8 mouse cellular contexts compared by ENCODE assay signal in the genomic region with DNA sequence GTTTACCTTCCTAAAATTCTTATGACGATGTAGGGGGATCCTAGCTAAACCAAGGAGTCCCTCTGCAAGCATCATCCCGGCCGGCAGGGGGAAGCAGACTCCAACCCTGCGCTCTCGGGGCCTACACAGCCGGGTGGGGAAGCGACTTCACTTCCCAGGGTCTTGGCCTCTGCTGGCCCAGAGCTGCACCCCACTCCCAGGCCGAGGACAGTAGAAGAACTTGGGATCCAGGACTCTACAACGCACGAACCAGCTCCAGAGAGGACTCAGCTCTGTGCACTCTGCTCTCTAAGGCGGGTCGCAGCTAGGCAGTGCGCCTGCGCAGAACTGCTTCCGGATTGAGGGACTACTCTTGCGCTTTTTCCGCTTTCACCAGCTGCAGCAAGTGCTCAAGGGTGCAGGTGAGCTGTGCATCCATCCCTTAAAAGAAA. TPM values are rescaled to one million over a fixed set of nuclear protein-coding genes. Genes with fewer than 3 reads are reported as not detected.
A peak's percentile ranks its signal among the peaks of the same experiment; 100 is the strongest.
DNase-seq lines count a peak whose midpoint lies in the region; ATAC-seq and TF ChIP-seq lines count a peak whose summit lies in the region.

A gene (plus strand): TSS at position 87 of the 431 bp plus-strand sequence.

- H3K36me3 ChIP-seq in forebrain, embryonic 15.5 days = no peaks in the 10 kb centered on the region

- H3K4me2 ChIP-seq in forebrain, embryonic 15.5 days (replicated peaks) = peak within 1 kb of the TSS; percentile 61

- H3K27ac ChIP-seq in forebrain, embryonic 15.5 days (replicated peaks) = peak within 1 kb of the TSS; percentile 65; the same call in 1 of the 2 replicates

- peaks cover 12% of the 10 kb centered on the region for H3K4me1 ChIP-seq in forebrain, embryonic 15.5 days
- 0 out of 2 replicates have a peak, but pooled peaks cover 5% of the 10 kb centered on the region for H3K4me1 ChIP-seq in lung, adult 2 months (ENCODE audit: control insufficient read depth, insufficient read depth, low read length)

- peak; percentile 90 for DNase-seq in ES-CJ7 (ENCODE audit: low read depth, low spot score)
- peak; percentile 84 for DNase-seq in cerebellum, adult 11 months
- peak; percentile 73 for DNase-seq in heart, postnatal 25 days (ENCODE audit: low spot score)
- DNase-seq in layer of hippocampus, adult 18-20 months (ENCODE audit: low spot score in 2 of 2) = peak; percentile 82 to 92
- DNase-seq in lung, adult 2 months = peak; percentile 88
- peak; percentile 84 to 88 for DNase-seq in thymus, adult 18-20 months

- H3K9me3 ChIP-seq in forebrain, embryonic 15.5 days = no peaks in the 10 kb centered on the region

- intact Hi-C loops in heart, postnatal 25 days (cut with DNase I) = loop anchor here (1.0 to 5.0 kb wide), 5 partner anchors 51 to 1049 kb away; no protein-coding TSS in a partner anchor

- H3K27me3 ChIP-seq in forebrain, embryonic 15.5 days = no peaks in the 10 kb centered on the region

- WGBS in forebrain, embryonic 15.5 days = under 1% methylated on average over 17 of the region's 17 CpGs
- WGBS in lung, adult 2 months = under 1% methylated on average over 17 of the region's 17 CpGs

- peak; percentile 85; the same call in 1 of the 2 replicates for TF ChIP-seq POLR2A in lung, adult 2 months (IDR thresholded peaks at IDR 0.05; ENCODE audit: borderline replicate concordance, extremely low read depth, low read depth, low read length)

- ATAC-seq in forebrain, embryonic 15.5 days (replicated peaks) = peak; percentile 98
- peak; percentile 87 for ATAC-seq in neutrophil, adult 5-6 weeks (ENCODE audit: extremely low read depth, insufficient number of reproducible peaks, low FRiP score, poor library complexity, severe bottlenecking)

- H3K4me3 ChIP-seq in forebrain, embryonic 15.5 days = peak within 1 kb of the TSS; percentile 78
- peak within 1 kb of the TSS; percentile 99 for H3K4me3 ChIP-seq in lung, adult 2 months (replicated peaks; ENCODE audit: extremely low read depth, low read depth, low read length)

- TF ChIP-seq CTCF in lung, adult 2 months (IDR thresholded peaks at IDR 0.05; ENCODE audit: insufficient read depth, low read length) = peak; percentile 73

- peak within 1 kb of the TSS; percentile 81 for H3K9ac ChIP-seq in forebrain, embryonic 15.5 days (replicated peaks)

RNA-seq across cellular contexts. Expression of the gene that starts here (rescaled TPM):
- 16.9 and 17.7 TPM in 2 replicates for polyA plus RNA-seq in forebrain, embryonic 15.5 days (2015; fragmentation: Nextera tagmentation; extraction: Ambion mirVana)
- total RNA-seq in heart, postnatal 25 days (2021) = 1 to 10 TPM; 1.8 to 2.9 TPM
- 10 to 100 TPM; 30.9 to 31.7 TPM for total RNA-seq in layer of hippocampus, adult 18-20 months (2021)
- polyA plus RNA-seq in lung, adult 2 months (2012; rRNA removed) = 3.9 and 5.2 TPM in 2 replicates
- 0.37 and 2.2 TPM in 2 replicates for total RNA-seq in neutrophil, adult 5-6 weeks (2017)

Comparison
In these comparisons a context has a peak if more than half of its experiments do, and no peak if none do; other contexts are left out.
1. Peak in every context shown above with its lines: DNase-seq, ATAC-seq, H3K4me3 ChIP-seq and H3K27ac ChIP-seq.